Mouse (Mus musculus) CH12.LX (cell line): Measurements from ENCODE around the gene Pgpep1l. TPM values are rescaled to one million over a fixed set of nuclear protein-coding genes. Genes with fewer than 3 reads are reported as not detected.

ENCODE experiments used
- DNase-seq: peaks from one replicate; pipeline ENCODE4 v3.0.0-alpha.2; 2013; ENCODE audit errors: extremely low read depth
- H3K27ac ChIP-seq: 2 replicates; pipeline ENCODE4 v1.5.1; 2012; ENCODE audit warnings: low read depth, mild to moderate bottlenecking, control low read depth, moderate library complexity; ENCODE audit not compliant: insufficient read depth
- H3K27me3 ChIP-seq: replicated peaks from 2 replicates; pipeline ENCODE3; 2012; ENCODE audit warnings: inconsistent platforms
- H3K36me3 ChIP-seq, 2 experiments: replicated peaks in 1 of 2; 2 replicates each; pipeline versions ENCODE3 to v1.6.1; 2012; ENCODE audit warnings: inconsistent platforms in 1 of 2, low read length in 1 of 2, mild to moderate bottlenecking in 1 of 2, mixed read lengths in 1 of 2, moderate library complexity in 1 of 2; ENCODE audit not compliant: control insufficient read depth in 1 of 2, insufficient read depth in 1 of 2
- H3K4me1 ChIP-seq, 2 experiments: 2 replicates each; pipeline ENCODE4 v1.6.1; 2012; ENCODE audit warnings: inconsistent platforms in 1 of 2, moderate library complexity in 1 of 2; ENCODE audit not compliant: insufficient read depth in 2 of 2, control insufficient read depth in 1 of 2
- H3K4me2 ChIP-seq: 2 replicates; pipeline ENCODE4 v1.6.1; 2012; ENCODE audit warnings: low read depth, mild to moderate bottlenecking, control low read depth; ENCODE audit not compliant: poor library complexity, insufficient read depth, severe bottlenecking
- H3K4me3 ChIP-seq, 3 experiments: fragments of 150-350 bp in 1 of 3; sonication (generic) in 1 of 3; replicated peaks in 1 of 3; 2 replicates each; pipeline versions ENCODE3 to v1.5.1; 2011 to 2012; ENCODE audit warnings: low read depth in 2 of 3, low read length in 2 of 3, mild to moderate bottlenecking in 2 of 3, moderate library complexity in 2 of 3, control low read depth in 1 of 3, improper control_type of control experiment in 1 of 3, inconsistent platforms in 1 of 3, mixed read lengths in 1 of 3; ENCODE audit not compliant: poor library complexity in 1 of 3
- H3K79me2 ChIP-seq: replicated peaks from 2 replicates; pipeline ENCODE4 v1.6.1; 2012; ENCODE audit warnings: mild to moderate bottlenecking, moderate library complexity; ENCODE audit not compliant: control insufficient read depth, poor library complexity, insufficient read depth, severe bottlenecking; ENCODE audit errors: extremely low read depth
- H3K9ac ChIP-seq: 2 replicates; pipeline ENCODE4 v1.6.1; 2012; ENCODE audit warnings: low read depth, mild to moderate bottlenecking, control low read depth, moderate library complexity; ENCODE audit not compliant: insufficient read depth
- H3K9me3 ChIP-seq: replicated peaks from 2 replicates; pipeline ENCODE3; 2012; ENCODE audit warnings: low read length, inconsistent platforms, mixed read lengths
- CHD1 ChIP-seq: IDR thresholded peaks from 2 replicates; pipeline ENCODE4 v1.6.1; 2012; ENCODE audit warnings: low read depth, low read length, improper control_type of control experiment, inconsistent platforms
- CHD2 ChIP-seq: IDR thresholded peaks from 2 replicates; pipeline ENCODE4 v1.6.1; 2011; ENCODE audit warnings: low read length, improper control_type of control experiment
- E2F4 ChIP-seq: IDR thresholded peaks from 2 replicates; pipeline ENCODE4 v1.6.1; 2011; ENCODE audit warnings: low read depth, low read length, improper control_type of control experiment; ENCODE audit not compliant: insufficient replicate concordance
- ELF1 ChIP-seq: IDR thresholded peaks from 2 replicates; pipeline ENCODE4 v1.6.1; 2014; ENCODE audit warnings: low read depth, mild to moderate bottlenecking, inconsistent platforms, low read length, improper control_type of control experiment
- JUN ChIP-seq: IDR thresholded peaks from 2 replicates; pipeline ENCODE4 v1.6.1; 2011; ENCODE audit warnings: low read depth, mild to moderate bottlenecking, low read length, improper control_type of control experiment, moderate library complexity; ENCODE audit not compliant: insufficient read depth
- KAT2A ChIP-seq: IDR thresholded peaks from 2 replicates; pipeline ENCODE4 v1.6.1; 2012; ENCODE audit warnings: low read length, improper control_type of control experiment, inconsistent platforms; ENCODE audit not compliant: insufficient replicate concordance
- MAFK ChIP-seq: IDR thresholded peaks from 2 replicates; pipeline ENCODE4 v1.6.1; 2011; ENCODE audit warnings: low read length, improper control_type of control experiment; ENCODE audit not compliant: insufficient replicate concordance
- MAZ ChIP-seq: IDR thresholded peaks from 2 replicates; pipeline ENCODE4 v1.6.1; 2012; ENCODE audit warnings: low read depth, mild to moderate bottlenecking, inconsistent platforms, low read length, improper control_type of control experiment, moderate library complexity
- NELFE ChIP-seq: IDR thresholded peaks from 2 replicates; pipeline ENCODE4 v1.6.1; 2011; ENCODE audit warnings: low read depth, low read length, improper control_type of control experiment
- PAX5 ChIP-seq: IDR thresholded peaks from 2 replicates; pipeline ENCODE4 v1.6.1; 2012; ENCODE audit warnings: low read length, inconsistent platforms, mixed read lengths
- POLR2AphosphoS2 ChIP-seq: IDR thresholded peaks from 2 replicates; pipeline ENCODE4 v1.6.1; 2011; ENCODE audit warnings: low read depth, low read length, improper control_type of control experiment
- RAD21 ChIP-seq: IDR thresholded peaks from 2 replicates; pipeline ENCODE4 v1.6.1; 2011; ENCODE audit warnings: low read depth, mild to moderate bottlenecking, low read length, improper control_type of control experiment, moderate library complexity
- USF2 ChIP-seq: conservative IDR thresholded peaks from 2 replicates; pipeline ENCODE4 v1.6.1; 2011; ENCODE audit warnings: low read depth, low read length, improper control_type of control experiment
- ZC3H11A ChIP-seq: IDR thresholded peaks from 2 replicates; pipeline ENCODE4 v1.6.1; 2012; ENCODE audit warnings: low read depth, mild to moderate bottlenecking, inconsistent platforms, low read length, improper control_type of control experiment
- ZMIZ1 ChIP-seq: IDR thresholded peaks from 2 replicates; pipeline ENCODE4 v1.6.1; 2012; ENCODE audit warnings: low read depth, mild to moderate bottlenecking, inconsistent platforms, low read length, improper control_type of control experiment
- dilution Hi-C: fragments of 300-500 bp; cut with MboI; formaldehyde crosslinking; loops from 2 replicates; pipeline ENCODE4 v1.14.3; 2020; ENCODE audit warnings: low sequenced_read_pairs; ENCODE audit not compliant: extremely low pct_unique_long_range_greater_than_20kb, extremely low pct_ligation_motif_present
- in situ Hi-C: fragments of 300-500 bp; cut with MboI; formaldehyde crosslinking; loops from 3 replicates; pipeline ENCODE4 v1.14.3; 2019; ENCODE audit warnings: low sequenced_read_pairs, low pct_ligation_motif_present, low pct_unique_long_range_greater_than_20kb, mixed read lengths
- polyA plus RNA-seq: library from polyadenylated mRNA; unstranded; fragments of >175 nt; gene quantifications from 2 replicates; pipeline ENCODE4 v1.2.1, GENCODE M21; 2012; ENCODE audit warnings: low read depth; ENCODE audit not compliant: insufficient read length
- total RNA-seq, 2 experiments: library from RNA; depleted of rRNA; stranded (reverse); fragments of 300-350 nt in 1 of 2; fragments of >200 nt in 1 of 2; gene quantifications; 2 replicates each; pipeline ENCODE4 v1.2.3; 2012 to 2014

Pgpep1l gene
- total and polyA plus RNA-seq, 3 experiments: not detected

DNA sequence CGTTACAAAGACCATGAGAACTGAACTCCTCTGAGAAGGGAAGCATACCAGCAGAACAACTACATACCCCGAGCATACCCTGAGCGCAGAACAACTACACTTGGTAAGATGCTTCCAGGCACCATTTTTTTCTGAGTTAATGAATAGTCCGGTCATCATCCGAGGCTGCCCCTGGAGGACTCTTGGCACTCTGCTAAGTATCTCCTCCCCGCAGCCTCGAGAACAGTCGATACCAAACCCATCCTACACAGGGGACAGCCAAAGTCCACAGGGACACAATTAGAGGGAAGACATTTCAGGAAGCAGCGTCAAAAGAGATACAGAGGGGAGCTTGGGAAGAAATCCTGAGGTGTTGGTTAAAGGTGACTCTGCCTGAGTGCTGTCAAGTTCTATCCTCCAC, 22.8 kb downstream of the Pgpep1l start:
- H3K4me2 ChIP-seq: no peak overlapping the region
- H3K9ac ChIP-seq: no peak overlapping the region
- no peak for TF ChIP-seq PAX5
- TF ChIP-seq ELF1: no peak
- no peak for TF ChIP-seq NELFE
- TF ChIP-seq ZC3H11A: no peak
- TF ChIP-seq CHD1: no peak
- TF ChIP-seq E2F4: no peak
- TF ChIP-seq MAZ: no peak
- TF ChIP-seq JUN: no peak
- no peak for TF ChIP-seq ZMIZ1
- no peak for TF ChIP-seq MAFK
- TF ChIP-seq CHD2: no peak
- TF ChIP-seq USF2: no peak
- no peak for TF ChIP-seq RAD21
- no peak for TF ChIP-seq KAT2A
- H3K4me1 ChIP-seq: peaks cover 0 to 19% of the 10 kb centered on the region in 2 experiments; a peak in 2 of 4 replicates
- dilution Hi-C loops: no loop called here
- no peak overlapping the region for H3K27ac ChIP-seq
- no peaks in the 10 kb centered on the region for H3K9me3 ChIP-seq
- H3K27me3 ChIP-seq: peaks cover 9% of the 10 kb centered on the region
- H3K4me3 ChIP-seq: no peak overlapping the region
- in situ Hi-C loops: no loop called here
- no peaks in the 10 kb centered on the region for H3K79me2 ChIP-seq
- no peak for DNase-seq
- no peaks in the 10 kb centered on the region for H3K36me3 ChIP-seq

DNA sequence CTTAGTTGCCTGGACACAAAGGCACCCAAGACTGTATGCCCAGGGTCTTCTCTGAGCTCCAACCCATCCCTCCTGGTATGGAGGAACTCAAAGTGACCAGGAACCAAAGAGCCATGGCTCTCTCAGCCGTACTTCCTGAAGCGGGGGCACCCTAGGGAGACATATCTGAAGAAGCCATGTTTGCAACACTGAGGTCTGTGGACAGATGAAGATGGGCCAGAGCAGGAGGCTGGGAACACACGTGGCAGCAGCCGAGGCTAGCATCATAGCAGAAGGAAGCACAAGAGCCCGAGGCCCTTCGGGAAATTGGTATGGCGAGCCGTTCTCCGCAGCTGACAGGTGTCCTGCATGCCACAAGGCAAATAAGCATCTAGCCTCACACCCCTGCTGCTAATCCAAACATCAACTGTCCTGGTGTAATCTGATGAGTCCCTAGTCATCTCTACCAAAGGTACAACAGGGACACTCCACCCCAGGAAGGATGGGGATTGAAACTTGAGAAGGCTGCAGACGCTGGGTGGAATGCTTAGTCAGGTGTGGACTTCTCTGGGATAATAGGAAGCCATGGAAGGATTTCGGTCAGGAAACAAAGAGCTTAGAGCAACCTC, 24.7 kb downstream of the Pgpep1l start:
- in situ Hi-C loops: no loop called here
- dilution Hi-C loops: no loop called here
- Histone ChIP-seq H3K27ac (no peak overlapping the region), H3K4me2 (no peak overlapping the region), H3K4me3 (no peak overlapping the region), H3K27me3 (peaks cover 9% of the 10 kb centered on the region), H3K36me3 (no peaks in the 10 kb centered on the region), H3K9me3 (no peaks in the 10 kb centered on the region), H3K4me1 (peaks cover 0 to 29% of the 10 kb centered on the region in 2 experiments; a peak in 2 of 4 replicates), H3K79me2 (no peaks in the 10 kb centered on the region), H3K9ac (no peak overlapping the region)
- TF ChIP-seq POLR2AphosphoS2: no peak
- DNase-seq: no peak
